Mouse (Mus musculus) cortical plate, adult 2 months (tissue): ENCODE results near the gene Snx1.

Source experiments
- CTCF ChIP-seq: fragments of 200-500 bp; IDR thresholded peaks from 2 replicates; pipeline ENCODE4 v1.5.1; 2011; ENCODE audit warnings: mild to moderate bottlenecking, control low read depth, low read length; ENCODE audit not compliant: insufficient read depth; ENCODE audit errors: extremely low read depth
- POLR2A ChIP-seq: fragments of 200-500 bp; IDR thresholded peaks from 2 replicates; pipeline ENCODE4 v1.6.1; 2011; ENCODE audit warnings: mild to moderate bottlenecking, low read length, control low read depth; ENCODE audit not compliant: insufficient read depth; ENCODE audit errors: extremely low read depth

DNA sequence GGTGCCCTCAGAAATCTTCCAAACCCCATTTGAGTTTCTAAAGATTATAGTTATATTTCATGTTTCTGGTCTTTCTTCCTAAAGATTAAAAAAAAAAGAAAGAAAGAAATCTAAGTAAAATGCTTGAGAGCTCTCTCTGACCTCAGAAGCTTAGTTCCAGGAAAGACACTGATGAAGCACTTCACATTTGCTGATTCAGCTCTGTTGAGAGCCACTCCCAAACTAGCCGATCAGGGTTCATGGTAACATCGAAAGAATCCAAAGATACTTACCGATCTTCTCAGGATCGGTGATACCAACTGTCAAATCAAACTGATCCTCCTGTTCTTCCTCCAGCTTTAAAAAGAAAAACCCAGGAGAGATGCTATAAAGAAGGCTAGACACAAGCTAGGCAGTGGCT is 21.8 kb downstream of the Snx1 start:
- TF ChIP-seq CTCF (no peak), POLR2A (no peak)
